Mouse (Mus musculus): ENCODE measurements around the gene Clmn.

The Clmn gene

GRCm38 (mm10) chr12:104879577-104879989, 14.7 kb upstream of the Clmn start:
- 83% methylated on average over 10 of the region's 10 CpGs for WGBS

- WGBS, result 52% methylated on average over 3 of the region's 3 CpGs
Observed at GRCm38 (mm10) chr12:104876053-104876452, 11.2 kb upstream of the Clmn start.

- 91% methylated on average over 6 of the region's 6 CpGs for WGBS
Observed at GRCm38 (mm10) chr12:104871987-104872386, 7.1 kb upstream of the Clmn start.

- WGBS, result 77% methylated on average over 3 of the region's 3 CpGs
Observed at GRCm38 (mm10) chr12:104869737-104870136, 4.9 kb upstream of the Clmn start.

- WGBS, result 81% methylated on average over 3 of the region's 3 CpGs
Observed at GRCm38 (mm10) chr12:104868430-104868829, 3.6 kb upstream of the Clmn start.

GRCm38 (mm10) chr12:104867851-104868250, 3.0 kb upstream of the Clmn start:
- 74% methylated on average over 6 of the region's 6 CpGs for WGBS

- 2% methylated on average over 6 of the region's 10 CpGs for WGBS
Observed at GRCm38 (mm10) chr12:104865166-104865535, 275 bp upstream of the Clmn start.

- 78% methylated on average over 7 of the region's 7 CpGs for WGBS
Observed at GRCm38 (mm10) chr12:104863653-104864052, 1.2 kb downstream of the Clmn start.

GRCm38 (mm10) chr12:104859140-104859539, 5.7 kb downstream of the Clmn start:
- 30% methylated on average over 7 of the region's 7 CpGs for WGBS

GRCm38 (mm10) chr12:104858732-104859131, 6.1 kb downstream of the Clmn start:
- 70% methylated on average over 5 of the region's 5 CpGs for WGBS

GRCm38 (mm10) chr12:104857614-104858013, 7.3 kb downstream of the Clmn start:
- WGBS, result 77% methylated on average over 10 of the region's 10 CpGs

- WGBS, result 67% methylated on average over 3 of the region's 3 CpGs
Observed at GRCm38 (mm10) chr12:104856540-104856939, 8.3 kb downstream of the Clmn start.

- WGBS, result 80% methylated on average over 7 of the region's 7 CpGs
Observed at GRCm38 (mm10) chr12:104855548-104855947, 9.3 kb downstream of the Clmn start.

GRCm38 (mm10) chr12:104854826-104855225, 10.1 kb downstream of the Clmn start:
- 87% methylated on average over 2 of the region's 2 CpGs for WGBS

GRCm38 (mm10) chr12:104853374-104853773, 11.5 kb downstream of the Clmn start:
- WGBS, result 87% methylated on average over 7 of the region's 7 CpGs

- WGBS, result 56% methylated on average over 16 of the region's 16 CpGs
Observed at GRCm38 (mm10) chr12:104851711-104852508, 13.0 kb downstream of the Clmn start.

- 79% methylated on average over 7 of the region's 7 CpGs for WGBS
Observed at GRCm38 (mm10) chr12:104850119-104850518, 14.8 kb downstream of the Clmn start.

GRCm38 (mm10) chr12:104848667-104849066, 16.2 kb downstream of the Clmn start:
- WGBS, result 73% methylated on average over 9 of the region's 9 CpGs

GRCm38 (mm10) chr12:104847227-104847626, 17.6 kb downstream of the Clmn start:
- WGBS, result 84% methylated on average over 4 of the region's 4 CpGs

GRCm38 (mm10) chr12:104845707-104846106, 19.2 kb downstream of the Clmn start:
- WGBS, result 37% methylated on average over 11 of the region's 11 CpGs

GRCm38 (mm10) chr12:104844989-104845388, 19.9 kb downstream of the Clmn start:
- 50% methylated on average over 4 of the region's 4 CpGs for WGBS

- WGBS, result 79% methylated on average over 4 of the region's 4 CpGs
Observed at GRCm38 (mm10) chr12:104844279-104844678, 20.6 kb downstream of the Clmn start.

GRCm38 (mm10) chr12:104841256-104841655, 23.6 kb downstream of the Clmn start:
- 67% methylated on average over 3 of the region's 3 CpGs for WGBS

GRCm38 (mm10) chr12:104838987-104839386, 25.9 kb downstream of the Clmn start:
- 67% methylated on average over 4 of the region's 4 CpGs for WGBS
